Mouse (Mus musculus) small intestine, adult 2 months (tissue): ENCODE results near the gene Robo1.

Source experiments
- CTCF ChIP-seq: fragments of 200-500 bp; IDR thresholded peaks from 2 replicates; pipeline ENCODE4 v1.5.1; 2012; ENCODE audit warnings: low read depth, mild to moderate bottlenecking, control low read depth, inconsistent platforms, low read length, moderate library complexity, mixed read lengths; ENCODE audit not compliant: insufficient replicate concordance, insufficient read length; ENCODE audit errors: extremely low read depth
- POLR2A ChIP-seq: fragments of 200-500 bp; IDR thresholded peaks from 2 replicates; pipeline ENCODE4 v1.6.1; 2012; ENCODE audit warnings: low read depth, mild to moderate bottlenecking, control low read depth, inconsistent platforms, low read length, moderate library complexity

GRCm38 (mm10) chr16:72747696-72748095 is 439.6 kb downstream of the Robo1 start:
- no peak for TF ChIP-seq CTCF
- no peak for TF ChIP-seq POLR2A
